In genomic region chr4:149103875-149104561, GRCm38 (mm10) we compare ENCODE assay signal across 7 mouse cellular contexts. TPM values are rescaled to one million over a fixed set of nuclear protein-coding genes. Genes with fewer than 3 reads are reported as not detected.
DNase-seq lines count a peak whose midpoint lies in the region; ATAC-seq and TF ChIP-seq lines count a peak whose summit lies in the region.

Dffa (plus strand) TSS chr4:149104146.

- H3K4me3 ChIP-seq in intestine, postnatal 0 days (ENCODE audit: low read depth, low read length) = peak within 1 kb of the TSS; percentile 62
- H3K4me3 ChIP-seq in midbrain, embryonic 12.5 days = peak within 1 kb of the TSS; percentile 82
- H3K4me3 ChIP-seq in small intestine, adult 2 months (ENCODE audit: low read depth, low read length) = peak within 1 kb of the TSS; percentile 85

- H3K27ac ChIP-seq in intestine, postnatal 0 days (ENCODE audit: low read depth, low read length) = peak within 1 kb of the TSS; percentile 43
- no peak within 1 kb of the TSS for H3K27ac ChIP-seq in midbrain, embryonic 12.5 days (replicated peaks)
- H3K27ac ChIP-seq in small intestine, adult 2 months (ENCODE audit: insufficient read depth, low read depth, low read length) = no peak within 1 kb of the TSS

- under 1% methylated on average over 35 of the region's 35 CpGs for WGBS in intestine, postnatal 0 days
- under 1% methylated on average over 35 of the region's 35 CpGs for WGBS in midbrain, embryonic 12.5 days
- 1% methylated on average over 35 of the region's 35 CpGs for WGBS in small intestine, adult 2 months

- intact Hi-C loops in left cerebral cortex, postnatal 4 days (cut with DNase I) = no loop called here

- ATAC-seq in intestine, postnatal 0 days = peak; percentile 82
- peak; percentile 88 for ATAC-seq in midbrain, embryonic 12.5 days (ENCODE audit: low FRiP score, low read depth)

- H3K36me3 ChIP-seq in intestine, postnatal 0 days (ENCODE audit: control insufficient read depth, insufficient read depth) = peaks cover 15% of the 10 kb centered on the region
- H3K36me3 ChIP-seq in midbrain, embryonic 12.5 days = peaks cover 16% of the 10 kb centered on the region
- peaks cover 17% of the 10 kb centered on the region for H3K36me3 ChIP-seq in small intestine, adult 2 months (ENCODE audit: control insufficient read depth, insufficient read depth, low read length)

- no peaks in the 10 kb centered on the region for H3K9me3 ChIP-seq in intestine, postnatal 0 days (ENCODE audit: control insufficient read depth)
- H3K9me3 ChIP-seq in midbrain, embryonic 12.5 days = no peaks in the 10 kb centered on the region

- peak within 1 kb of the TSS; percentile 87 for H3K4me2 ChIP-seq in intestine, postnatal 0 days (replicated peaks; ENCODE audit: low read depth)
- peak within 1 kb of the TSS; percentile 87 for H3K4me2 ChIP-seq in midbrain, embryonic 12.5 days (replicated peaks)

- H3K9ac ChIP-seq in intestine, postnatal 0 days (ENCODE audit: low read depth, low read length) = peak within 1 kb of the TSS; percentile 71
- H3K9ac ChIP-seq in midbrain, embryonic 12.5 days (replicated peaks) = peak within 1 kb of the TSS; percentile 84

- peaks cover 6% of the 10 kb centered on the region for H3K4me1 ChIP-seq in intestine, postnatal 0 days (replicated peaks; ENCODE audit: control insufficient read depth, insufficient read depth, low read length)
- H3K4me1 ChIP-seq in midbrain, embryonic 12.5 days = peaks cover 15% of the 10 kb centered on the region
- H3K4me1 ChIP-seq in small intestine, adult 2 months (ENCODE audit: control insufficient read depth, insufficient read depth, insufficient read length, low read length) = peaks cover 2% of the 10 kb centered on the region; the same call in 1 of the 2 replicates

- TF ChIP-seq POLR2A in small intestine, adult 2 months (IDR thresholded peaks at IDR 0.05; ENCODE audit: low read depth, low read length) = no peak

- no peak for TF ChIP-seq CTCF in intestine, postnatal 0 days (IDR thresholded peaks at IDR 0.05; ENCODE audit: low read depth)
- no peak for TF ChIP-seq CTCF in small intestine, adult 2 months (IDR thresholded peaks at IDR 0.05; ENCODE audit: extremely low read depth, insufficient read length, insufficient replicate concordance, low read depth, low read length)

- H3K27me3 ChIP-seq in intestine, postnatal 0 days (replicated peaks; ENCODE audit: control insufficient read depth, insufficient read depth, low read length) = no peaks in the 10 kb centered on the region
- no peaks in the 10 kb centered on the region for H3K27me3 ChIP-seq in midbrain, embryonic 12.5 days
- H3K27me3 ChIP-seq in small intestine, adult 2 months (ENCODE audit: control insufficient read depth, insufficient read depth, low read length) = no peaks in the 10 kb centered on the region

- DNase-seq in adrenal gland, adult 8-10 months = peak; percentile 89
- DNase-seq in embryo, embryonic 9.5 days (ENCODE audit: extremely low spot score) = peak; percentile 92
- DNase-seq in gonadal fat pad, adult 2 months (ENCODE audit: low read depth) = no peak
- peak; percentile 93 for DNase-seq in left cerebral cortex, postnatal 4 days

RNA-seq across cellular contexts. Expression of gene Dffa, which starts in this region (rescaled TPM):
- 10 to 100 TPM; 25.3 to 31.7 (median 26.4) TPM for total RNA-seq in adrenal gland, adult 8-10 months (2022)
- 14.6 and 15.1 TPM in 2 replicates for polyA plus RNA-seq in gonadal fat pad, adult 2 months (2012; rRNA removed)
- polyA plus RNA-seq in intestine, postnatal 0 days (2015; fragmentation: Nextera tagmentation; extraction: Ambion mirVana) = 26.9 and 28.2 TPM in 2 replicates
- total RNA-seq in left cerebral cortex, postnatal 4 days (2021) = 10 to 100 TPM; 40.8 to 45.9 TPM
- 25.3 and 26.4 TPM in 2 replicates for polyA plus RNA-seq in midbrain, embryonic 12.5 days (2016; fragmentation: Nextera tagmentation; extraction: Ambion mirVana)
- 7.8 and 13.7 TPM in 2 replicates for polyA plus RNA-seq in small intestine, adult 2 months (2012; rRNA removed)
